Mouse (Mus musculus) intestine, embryonic 14.5 days (tissue): ENCODE data around the gene Klrb1a. TPM values are rescaled to one million over a fixed set of nuclear protein-coding genes. Genes with fewer than 3 reads are reported as not detected.
"Not testable (repeated sequence)": the region's sequence is repeated elsewhere in the genome, so short reads cannot be mapped to it uniquely, and the experiment has no call there.

ENCODE experiments used
- ATAC-seq: fragments of 200-750 bp; cut with Nextera tagmentation; replicated peaks from 2 replicates; pipeline ENCODE4 v1.8.0; 2017; ENCODE audit warnings: low read depth, moderate number of reproducible peaks, moderate TSS enrichment, moderate library complexity; ENCODE audit not compliant: low FRiP score, low TSS enrichment
- DNase-seq: peaks from one replicate; pipeline ENCODE4 v3.0.0-alpha.2; 2018; ENCODE audit warnings: low spot score
- H3K27ac ChIP-seq: fragments of 300-500 bp; sonication (generic); 2 replicates; pipeline ENCODE4 v1.5.1; 2014; ENCODE audit warnings: low read depth, mild to moderate bottlenecking, control low read depth
- H3K27me3 ChIP-seq: fragments of 300-500 bp; sonication (generic); replicated peaks from 2 replicates; pipeline ENCODE4 v1.6.1; 2014; ENCODE audit warnings: low read length, control low read depth; ENCODE audit not compliant: control insufficient read depth, insufficient read depth
- H3K36me3 ChIP-seq: fragments of 300-500 bp; sonication (generic); 2 replicates; pipeline ENCODE4 v1.6.1; 2014; ENCODE audit warnings: low read length, control low read depth; ENCODE audit not compliant: control insufficient read depth, insufficient read depth
- H3K4me1 ChIP-seq: fragments of 300-500 bp; sonication (generic); replicated peaks from 2 replicates; pipeline ENCODE4 v1.6.1; 2014; ENCODE audit warnings: low read length, control low read depth, mixed read lengths; ENCODE audit not compliant: control insufficient read depth, insufficient read depth
- H3K4me2 ChIP-seq: fragments of 300-500 bp; sonication (generic); 2 replicates; pipeline ENCODE4 v1.6.1; 2014; ENCODE audit warnings: low read length
- H3K4me3 ChIP-seq: fragments of 300-500 bp; sonication (generic); 2 replicates; pipeline ENCODE4 v1.5.1; 2014; ENCODE audit warnings: low read depth, low read length, control low read depth, mixed read lengths
- H3K9ac ChIP-seq: fragments of 300-500 bp; sonication (generic); 2 replicates; pipeline ENCODE4 v1.6.1; 2014; ENCODE audit warnings: mild to moderate bottlenecking, low read length
- H3K9me3 ChIP-seq: fragments of 300-500 bp; sonication (generic); 2 replicates; pipeline ENCODE4 v1.6.1; 2016; ENCODE audit warnings: low read length, control low read depth; ENCODE audit not compliant: control insufficient read depth
- WGBS: fragments of 180-500 bp; shearing (Covaris S2); extraction: QIAGEN DNeasy Blood & Tissue Kit; methylation state at CpG from one replicate; pipeline ENCODE4 v1.1.7; 2014; 5-methylcytosine and 5-hydroxymethylcytosine counted together
- polyA plus RNA-seq: library from polyadenylated mRNA; unstranded; fragments of >200 nt; fragmentation: Nextera tagmentation; extraction: Ambion mirVana; gene quantifications from 2 replicates; pipeline ENCODE4 v1.2.1, GENCODE M21; 2014

Klrb1a gene
- polyA plus RNA-seq, 1 experiment from 2014 or later, result not detected

DNA sequence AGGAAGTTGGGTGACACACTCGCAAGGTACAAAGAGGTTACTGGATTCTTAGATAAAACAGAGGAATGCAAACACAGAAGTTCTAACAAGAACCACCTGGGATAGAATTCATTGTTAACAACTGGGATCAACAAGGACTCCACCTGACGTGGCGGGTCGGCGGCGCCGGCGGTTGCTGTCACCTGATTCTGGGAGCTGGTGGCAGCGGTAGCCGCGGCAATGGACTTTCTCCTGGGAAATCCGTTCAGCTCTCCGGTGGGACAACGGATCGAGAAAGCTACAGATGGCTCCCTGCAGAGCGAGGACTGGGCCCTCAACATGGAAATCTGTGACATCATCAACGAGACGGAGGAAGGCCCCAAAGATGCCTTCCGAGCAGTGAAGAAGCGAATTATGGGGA lies 21.4 kb upstream of the Klrb1a start:
- H3K4me3 ChIP-seq, H3K9me3 ChIP-seq, H3K4me1 ChIP-seq, H3K27ac ChIP-seq, H3K27me3 ChIP-seq, ATAC-seq, H3K9ac ChIP-seq, DNase-seq, H3K36me3 ChIP-seq, H3K4me2 ChIP-seq: not testable (repeated sequence)
- WGBS, result 99% methylated on average over 20 of the region's 20 CpGs

DNA sequence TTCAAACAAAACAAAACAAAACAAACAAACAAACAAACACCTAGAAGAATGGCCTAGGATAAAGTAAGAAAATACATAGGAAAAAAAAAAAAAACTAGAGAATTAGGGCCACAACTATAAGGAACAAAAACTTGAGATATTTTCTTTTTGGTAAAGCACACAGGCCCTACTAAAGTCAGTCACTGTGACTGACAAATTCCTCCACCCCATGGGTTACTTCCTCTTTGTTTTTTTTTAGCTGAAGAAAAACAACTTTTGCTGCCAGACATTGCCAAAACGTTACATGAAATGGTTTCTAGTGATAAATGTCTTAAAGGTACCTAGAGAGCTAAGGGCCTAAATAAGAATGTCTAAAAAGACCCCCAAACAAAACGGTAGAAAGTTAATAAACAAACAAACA lies 20.7 kb upstream of the Klrb1a start:
- Histone ChIP-seq H3K27me3 (no peaks in the 10 kb centered on the region), H3K4me1 (no peaks in the 10 kb centered on the region), H3K27ac (no peak overlapping the region), H3K9ac (no peak overlapping the region), H3K9me3 (no peaks in the 10 kb centered on the region), H3K36me3 (no peaks in the 10 kb centered on the region), H3K4me3 (no peak overlapping the region), H3K4me2 (no peak overlapping the region)
- DNase-seq (no peak), ATAC-seq (no peak)
- WGBS, result 71% methylated on average over 2 of the region's 2 CpGs

DNA sequence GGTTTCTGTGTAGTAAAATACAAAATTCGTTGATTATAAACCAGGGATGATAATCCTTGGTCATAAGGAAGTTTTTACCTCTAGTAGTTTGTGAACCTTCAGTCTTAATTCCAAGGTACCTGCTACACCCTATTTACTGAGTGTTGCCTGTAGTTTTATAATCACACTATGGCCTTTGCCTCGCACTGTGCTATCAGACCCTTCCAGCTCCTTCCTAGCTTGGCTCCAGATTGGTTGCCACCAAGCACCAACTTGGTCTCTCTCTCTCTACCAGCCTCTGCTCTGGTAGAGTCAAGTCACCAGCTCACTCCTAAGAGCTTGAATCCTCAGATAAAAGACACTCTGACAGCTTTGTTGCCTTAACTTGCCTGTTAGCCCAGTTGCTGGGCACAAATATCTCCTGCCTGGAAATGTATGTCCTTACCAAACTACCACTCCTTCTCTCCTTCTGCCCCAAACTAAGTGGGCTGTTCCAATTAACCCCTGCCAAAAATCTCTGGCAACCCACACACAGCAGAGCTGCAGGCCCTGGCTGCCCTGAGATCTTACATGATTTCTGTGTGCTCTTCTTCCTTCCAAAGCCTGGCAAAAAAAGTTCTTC lies 17.9 kb upstream of the Klrb1a start:
- DNase-seq (no peak), ATAC-seq (no peak; the same call in 1 of the 2 replicates)
- Histone ChIP-seq H3K4me2 (no peak overlapping the region), H3K27ac (no peak overlapping the region), H3K9ac (no peak overlapping the region), H3K36me3 (no peaks in the 10 kb centered on the region), H3K27me3 (no peaks in the 10 kb centered on the region), H3K9me3 (no peaks in the 10 kb centered on the region), H3K4me3 (no peak overlapping the region), H3K4me1 (no peaks in the 10 kb centered on the region)
- 65% methylated on average over 2 of the region's 2 CpGs for WGBS

- no peak overlapping the region for H3K4me2 ChIP-seq
- ATAC-seq (no peak), DNase-seq (no peak)
- 97% methylated on average over 1 of the region's 1 CpGs for WGBS
- no peak overlapping the region for H3K27ac ChIP-seq
- no peaks in the 10 kb centered on the region for H3K27me3 ChIP-seq
- H3K9me3 ChIP-seq, result no peaks in the 10 kb centered on the region
- H3K36me3 ChIP-seq, result no peaks in the 10 kb centered on the region
- no peak overlapping the region for H3K9ac ChIP-seq
- H3K4me1 ChIP-seq, result no peaks in the 10 kb centered on the region
- no peak overlapping the region for H3K4me3 ChIP-seq
These were observed 17.3 kb upstream of the Klrb1a start for GRCm38 (mm10) chr6:128640673-128641072.

GRCm38 (mm10) chr6:128630912-128631905 lies 7.9 kb upstream of the Klrb1a start:
- 52% methylated on average over 15 of the region's 15 CpGs for WGBS
- not testable (repeated sequence) for H3K4me2 ChIP-seq, DNase-seq

DNA sequence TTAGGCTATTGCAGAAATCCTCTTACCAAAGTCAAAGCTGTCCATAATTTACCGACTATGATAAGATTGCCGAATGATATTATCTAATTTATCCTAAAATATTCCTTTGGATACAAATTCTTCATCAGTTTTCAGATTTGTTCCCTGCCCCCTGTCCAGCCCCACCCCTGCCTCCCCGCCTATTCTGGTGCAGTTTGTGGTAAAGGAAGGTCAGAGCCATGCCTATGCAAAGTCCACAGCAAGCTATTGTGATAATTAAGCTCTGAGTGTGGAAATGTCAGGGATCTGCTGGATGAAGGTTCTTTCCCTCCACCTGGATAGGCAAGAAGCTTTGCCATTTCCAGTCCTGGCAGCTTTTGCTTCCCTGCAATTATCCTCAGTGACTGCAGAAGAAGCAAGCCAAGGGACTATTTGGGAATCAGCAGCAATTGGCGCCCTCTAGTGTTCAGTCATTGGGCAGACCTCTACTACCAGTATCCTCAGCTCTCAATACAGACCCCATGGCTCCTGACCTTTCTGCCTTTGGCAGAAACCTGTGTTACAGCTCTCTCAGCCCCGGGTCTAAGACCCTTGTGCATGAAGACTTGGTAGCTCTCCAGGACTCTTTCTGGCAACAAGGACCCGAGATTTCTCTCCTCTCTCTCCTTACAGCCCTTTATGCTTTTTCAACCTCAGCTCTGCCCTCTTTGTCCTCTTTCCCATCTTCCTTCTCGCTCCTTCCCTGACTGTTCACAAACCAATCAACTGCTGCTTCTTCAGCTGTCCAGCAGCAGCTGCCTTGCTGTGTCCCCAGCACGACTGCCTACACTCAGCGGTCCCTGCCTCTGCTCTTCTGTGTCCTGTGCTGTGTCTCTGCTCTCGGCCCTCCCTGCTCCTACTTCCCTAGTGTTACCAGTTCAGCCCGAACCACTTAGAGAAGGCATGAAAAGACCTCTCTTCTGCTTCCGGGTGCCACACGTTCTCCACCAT lies 6.7 kb upstream of the Klrb1a start:
- not testable (repeated sequence) for H3K36me3 ChIP-seq, H3K4me3 ChIP-seq, H3K4me2 ChIP-seq, H3K27ac ChIP-seq, H3K9me3 ChIP-seq, H3K4me1 ChIP-seq, H3K27me3 ChIP-seq, H3K9ac ChIP-seq
- ATAC-seq (peak; percentile 79), DNase-seq (peak; percentile 63)
- WGBS, result 51% methylated on average over 13 of the region's 13 CpGs

More at GRCm38 (mm10) chr6:128630912-128631905, 7.9 kb upstream of the Klrb1a start:
- H3K27ac ChIP-seq, H3K4me1 ChIP-seq, H3K36me3 ChIP-seq, ATAC-seq, H3K9me3 ChIP-seq, H3K27me3 ChIP-seq, H3K9ac ChIP-seq, H3K4me3 ChIP-seq: not testable (repeated sequence)

GRCm38 (mm10) chr6:128625246-128625645 lies 1.9 kb upstream of the Klrb1a start:
- H3K4me1 ChIP-seq, H3K27me3 ChIP-seq, H3K27ac ChIP-seq, H3K9me3 ChIP-seq, ATAC-seq, H3K36me3 ChIP-seq, DNase-seq, H3K4me2 ChIP-seq, H3K4me3 ChIP-seq, H3K9ac ChIP-seq: not testable (repeated sequence)
- WGBS, result 81% methylated on average over 6 of the region's 6 CpGs

GRCm38 (mm10) chr6:128624425-128624824 lies 1.1 kb upstream of the Klrb1a start:
- DNase-seq (no peak), ATAC-seq (no peak)
- H3K9me3 ChIP-seq, result no peaks in the 10 kb centered on the region
- H3K27me3 ChIP-seq, result no peaks in the 10 kb centered on the region
- no peak overlapping the region for H3K27ac ChIP-seq
- no peaks in the 10 kb centered on the region for H3K36me3 ChIP-seq
- H3K4me1 ChIP-seq, result no peaks in the 10 kb centered on the region
- no peak overlapping the region for H3K4me2 ChIP-seq
- WGBS, result 79% methylated on average over 4 of the region's 4 CpGs
- H3K4me3 ChIP-seq, result no peak overlapping the region
- H3K9ac ChIP-seq, result no peak overlapping the region
